In genomic region chr2:11238254-11238653, GRCm38 (mm10) we compare ENCODE assay signal across 32 mouse cellular contexts.
"Had no signal": no experiment of that assay in that cellular context is flagged by ENCODE, and none has a peak within 500 bp of the region (broad histone marks: within the 10 kb centered on the region; RNA-seq: fewer than 3 reads in every experiment).

No protein-coding gene starts in this region.

- H3K4me2 ChIP-seq: limb, embryonic 12.5 days; limb, embryonic 13.5 days; limb, embryonic 15.5 days; liver, embryonic 11.5 days; liver, embryonic 12.5 days; liver, embryonic 13.5 days; liver, embryonic 15.5 days; lung, embryonic 14.5 days; lung, embryonic 15.5 days; midbrain, embryonic 11.5 days; midbrain, embryonic 12.5 days; midbrain, embryonic 13.5 days; midbrain, embryonic 15.5 days; neural tube, embryonic 12.5 days had no signal

- H3K4me3 ChIP-seq: limb, embryonic 10.5 days; limb, embryonic 12.5 days; limb, embryonic 13.5 days; limb, embryonic 15.5 days; liver, embryonic 12.5 days; liver, embryonic 13.5 days; liver, embryonic 15.5 days; lung, embryonic 15.5 days; midbrain, embryonic 10.5 days; midbrain, embryonic 12.5 days; midbrain, embryonic 13.5 days; midbrain, embryonic 15.5 days; myocyte; neural tube, embryonic 12.5 days had no signal

- H3K9me3 ChIP-seq: limb, embryonic 10.5 days; limb, embryonic 12.5 days; limb, embryonic 13.5 days; limb, embryonic 15.5 days; liver, embryonic 12.5 days; liver, embryonic 13.5 days; liver, embryonic 15.5 days; lung, embryonic 15.5 days; megakaryocyte, embryonic 14.5 days; midbrain, embryonic 10.5 days; midbrain, embryonic 12.5 days; midbrain, embryonic 13.5 days; midbrain, embryonic 15.5 days; neural tube, embryonic 12.5 days had no signal

- ATAC-seq: liver, embryonic 12.5 days; liver, postnatal 0 days; lung, postnatal 0 days; midbrain, embryonic 13.5 days; midbrain, embryonic 15.5 days; midbrain, embryonic 16.5 days had no signal

- H3K9ac ChIP-seq: limb, embryonic 12.5 days; limb, embryonic 13.5 days; limb, embryonic 15.5 days; liver, embryonic 12.5 days; liver, embryonic 13.5 days; liver, embryonic 14.5 days; liver, embryonic 15.5 days; liver, postnatal 0 days; lung, embryonic 14.5 days; lung, embryonic 15.5 days; midbrain, embryonic 12.5 days; midbrain, embryonic 13.5 days; midbrain, embryonic 15.5 days; neural tube, embryonic 12.5 days had no signal

- H3K4me1 ChIP-seq: limb, embryonic 10.5 days; limb, embryonic 12.5 days; limb, embryonic 13.5 days; limb, embryonic 15.5 days; liver, embryonic 12.5 days; liver, embryonic 15.5 days; lung, embryonic 15.5 days; midbrain, embryonic 10.5 days; midbrain, embryonic 12.5 days; midbrain, embryonic 13.5 days; midbrain, embryonic 15.5 days; neural tube, embryonic 12.5 days had no signal

- DNase-seq: left cerebral cortex, postnatal 4 days; liver; liver, embryonic 13.5 days; liver, postnatal 0 days; lung, adult 18-20 months; lung, adult 2 months; lung, embryonic 14.5 days; lung, postnatal 10 days; lung, postnatal 14 days; lung, postnatal 36 days; lung, postnatal 4 days; midbrain, embryonic 14.5 days had no signal

- H3K27ac ChIP-seq: limb, embryonic 10.5 days; limb, embryonic 12.5 days; limb, embryonic 13.5 days; limb, embryonic 15.5 days; liver, embryonic 14.5 days; liver, embryonic 15.5 days; macrophage; midbrain, embryonic 10.5 days; midbrain, embryonic 12.5 days; midbrain, embryonic 13.5 days; midbrain, embryonic 15.5 days; neural tube, embryonic 12.5 days had no signal

- H3K36me3 ChIP-seq: limb, embryonic 10.5 days; limb, embryonic 12.5 days; limb, embryonic 13.5 days; limb, embryonic 15.5 days; liver, embryonic 12.5 days; liver, embryonic 13.5 days; liver, embryonic 15.5 days; lung, embryonic 15.5 days; midbrain, embryonic 10.5 days; midbrain, embryonic 12.5 days; midbrain, embryonic 13.5 days; midbrain, embryonic 15.5 days; neural tube, embryonic 12.5 days had no signal

- H3K27me3 ChIP-seq: limb, embryonic 12.5 days; limb, embryonic 13.5 days; limb, embryonic 15.5 days; liver, embryonic 12.5 days; liver, embryonic 13.5 days; liver, embryonic 15.5 days; lung, embryonic 15.5 days; megakaryocyte, embryonic 14.5 days; midbrain, embryonic 12.5 days; midbrain, embryonic 13.5 days; midbrain, embryonic 15.5 days; neural tube, embryonic 12.5 days had no signal
